Mouse (Mus musculus) ES-Bruce4 (cell line): ENCODE data around the gene Tmem120b. TPM values are rescaled to one million over a fixed set of nuclear protein-coding genes. Genes with fewer than 3 reads are reported as not detected.
A peak's percentile ranks its signal among the peaks of the same experiment; 100 is the strongest.

ENCODE experiments used
- H3K27ac ChIP-seq: 2 replicates; pipeline ENCODE4 v1.5.1; 2012; ENCODE audit warnings: low read length, inconsistent platforms; ENCODE audit not compliant: insufficient read depth
- H3K27me3 ChIP-seq: 2 replicates; pipeline ENCODE4 v1.6.1; 2012; ENCODE audit warnings: mild to moderate bottlenecking, low read length, inconsistent platforms; ENCODE audit not compliant: control insufficient read depth, poor library complexity, insufficient read depth, severe bottlenecking
- H3K36me3 ChIP-seq: 2 replicates; pipeline ENCODE4 v1.6.1; 2012; ENCODE audit warnings: inconsistent platforms, mild to moderate bottlenecking, low read length, moderate library complexity; ENCODE audit not compliant: control insufficient read depth, poor library complexity, insufficient read depth, severe bottlenecking
- H3K4me1 ChIP-seq: one replicate; pipeline ENCODE4 v1.8.1; 2011; ENCODE audit warnings: low read length; ENCODE audit not compliant: control insufficient read depth, insufficient read depth
- H3K4me3 ChIP-seq: 2 replicates; pipeline ENCODE4 v1.5.1; 2011; ENCODE audit warnings: low read depth, mild to moderate bottlenecking, low read length
- H3K9ac ChIP-seq: 2 replicates; pipeline ENCODE4 v1.6.1; 2012; ENCODE audit warnings: low read depth, mild to moderate bottlenecking, inconsistent platforms; ENCODE audit not compliant: poor library complexity, severe bottlenecking
- H3K9me3 ChIP-seq: replicated peaks from 2 replicates; pipeline ENCODE4 v1.6.1; 2012; ENCODE audit warnings: mild to moderate bottlenecking, low read length, inconsistent platforms; ENCODE audit not compliant: control insufficient read depth, poor library complexity, insufficient read depth, severe bottlenecking
- CTCF ChIP-seq: IDR thresholded peaks from one replicate; pipeline ENCODE4 v1.8.1; 2011; ENCODE audit warnings: low read depth, low read length
- EP300 ChIP-seq: IDR thresholded peaks from 2 replicates; pipeline ENCODE4 v1.6.1; 2011; ENCODE audit warnings: low read depth, low read length; ENCODE audit not compliant: insufficient read depth
- POLR2A ChIP-seq: IDR thresholded peaks from one replicate; pipeline ENCODE4 v1.8.1; 2011; ENCODE audit warnings: low read length; ENCODE audit not compliant: insufficient read depth
- polyA plus RNA-seq: library from polyadenylated mRNA; stranded (reverse); fragments of >200 nt; gene quantifications from 2 replicates; pipeline ENCODE4 v1.2.4, GENCODE M21; 2011; ENCODE audit warnings: low read depth; ENCODE audit not compliant: missing spikeins, insufficient read depth, insufficient read length

Tmem120b gene
- polyA plus RNA-seq, 1 experiment, result 8.9 TPM

DNA sequence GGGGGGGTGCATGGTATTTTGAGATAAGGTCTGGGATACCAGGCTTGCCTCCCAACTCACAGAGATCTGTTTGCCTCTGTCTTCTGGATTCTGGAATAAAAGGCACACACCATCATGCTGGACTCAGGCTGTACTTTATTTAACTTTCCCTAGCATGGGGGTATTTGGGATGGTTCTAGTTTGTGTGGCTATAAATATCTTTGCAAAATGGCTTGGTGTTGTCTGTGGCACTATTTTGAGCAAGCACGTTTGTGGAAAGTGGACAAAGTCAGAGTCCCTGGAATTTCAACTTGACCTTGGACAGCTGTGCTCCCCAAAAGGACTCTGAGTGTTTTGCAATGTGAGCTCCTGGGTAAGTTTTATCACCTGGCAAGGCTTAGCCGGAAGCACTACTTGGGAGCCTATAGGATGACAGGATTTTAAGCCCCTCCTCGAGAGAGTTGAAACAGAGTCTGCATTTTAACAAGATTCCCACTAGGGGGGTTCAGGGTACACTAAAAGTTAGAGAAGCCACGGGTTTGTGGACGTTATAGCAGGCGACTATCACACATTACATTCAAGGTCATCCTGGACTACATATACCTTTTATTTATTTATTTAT is 720 bp upstream of the Tmem120b start:
- no peaks in the 10 kb centered on the region for H3K27me3 ChIP-seq
- H3K9me3 ChIP-seq, result no peaks in the 10 kb centered on the region
- 0 out of 2 replicates have a peak overlapping the region, but pooled peaks have one; percentile 27 for H3K9ac ChIP-seq
- no peaks in the 10 kb centered on the region for H3K36me3 ChIP-seq
- no peak overlapping the region for H3K4me3 ChIP-seq
- peak overlapping the region; percentile 31; the same call in 1 of the 2 replicates for H3K27ac ChIP-seq
- peaks cover 2% of the 10 kb centered on the region for H3K4me1 ChIP-seq
- TF ChIP-seq POLR2A, result no peak
- no peak for TF ChIP-seq EP300
- no peak for TF ChIP-seq CTCF

DNA sequence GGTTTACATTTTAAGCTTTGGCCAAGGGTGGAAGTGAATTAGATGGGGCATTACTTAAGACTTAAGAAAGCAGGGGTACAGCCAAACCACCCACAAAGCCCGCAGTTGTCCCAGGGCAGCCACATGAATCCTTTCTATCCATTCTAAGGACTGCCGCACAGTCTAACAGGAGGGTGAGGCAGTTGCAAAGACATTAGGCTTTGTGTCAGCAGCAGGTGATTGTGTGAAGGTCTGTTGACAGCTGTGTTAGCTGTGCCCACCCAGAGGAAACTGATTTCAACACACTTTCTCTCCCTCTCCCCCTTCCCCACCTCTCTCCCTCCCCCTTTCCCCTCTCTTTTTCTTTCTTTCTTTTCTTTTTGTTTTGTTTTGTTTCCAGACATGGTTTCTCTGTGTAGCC is 499 bp downstream of the Tmem120b start:
- Histone ChIP-seq H3K4me3 (no peak overlapping the region), H3K9me3 (no peaks in the 10 kb centered on the region), H3K36me3 (no peaks in the 10 kb centered on the region), H3K4me1 (peaks cover 2% of the 10 kb centered on the region), H3K27ac (no peak overlapping the region), H3K27me3 (no peaks in the 10 kb centered on the region), H3K9ac (no peak overlapping the region)
- TF ChIP-seq EP300 (no peak), POLR2A (no peak), CTCF (no peak)

DNA sequence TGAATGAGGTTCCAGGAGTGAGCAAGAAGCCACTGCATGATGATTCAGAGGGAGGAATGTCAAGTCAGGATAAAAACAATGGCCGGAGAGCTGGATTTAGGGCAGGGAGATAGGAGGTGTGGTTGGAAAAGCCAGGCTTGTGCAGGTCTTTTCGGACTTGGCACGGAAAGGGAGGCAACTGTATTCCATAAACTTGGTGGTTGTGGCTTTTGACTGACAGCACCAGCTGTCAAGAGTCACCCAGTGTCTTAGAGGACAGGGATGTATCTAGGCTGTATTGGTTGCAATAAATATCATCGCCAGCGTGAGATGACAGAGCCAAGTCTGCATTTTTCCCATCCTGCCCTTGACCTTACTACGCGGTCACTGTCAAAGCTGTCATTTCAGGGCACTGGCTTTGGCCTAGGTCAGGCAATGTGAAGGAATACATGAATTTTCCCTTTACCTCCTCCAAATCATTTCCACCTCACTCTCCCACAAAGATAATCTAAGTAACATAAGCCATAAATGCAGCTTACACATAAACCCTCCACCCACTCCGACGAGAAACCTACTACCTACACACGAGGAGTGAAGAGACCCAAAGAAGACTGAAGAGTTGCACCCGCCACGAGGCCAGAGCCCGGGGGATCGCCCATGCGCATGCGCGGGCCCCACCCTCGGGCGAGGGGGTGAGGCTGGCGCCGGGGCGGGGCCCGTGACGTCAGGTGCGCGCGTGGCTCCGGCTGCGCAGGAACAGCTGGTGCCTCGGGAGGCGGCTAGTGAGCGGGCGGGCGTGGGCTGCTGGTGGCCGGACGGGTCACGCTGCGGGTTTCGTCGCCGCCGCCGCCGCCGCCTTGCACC is 7.6 kb downstream of the Tmem120b start:
- TF ChIP-seq CTCF, result no peak
- 0 out of 2 replicates have a peak, but pooled peaks have one; percentile 9 for TF ChIP-seq EP300
- peak; percentile 42 for TF ChIP-seq POLR2A
- Histone ChIP-seq H3K27ac (no peak overlapping the region), H3K4me3 (peak overlapping the region; percentile 89)

DNA sequence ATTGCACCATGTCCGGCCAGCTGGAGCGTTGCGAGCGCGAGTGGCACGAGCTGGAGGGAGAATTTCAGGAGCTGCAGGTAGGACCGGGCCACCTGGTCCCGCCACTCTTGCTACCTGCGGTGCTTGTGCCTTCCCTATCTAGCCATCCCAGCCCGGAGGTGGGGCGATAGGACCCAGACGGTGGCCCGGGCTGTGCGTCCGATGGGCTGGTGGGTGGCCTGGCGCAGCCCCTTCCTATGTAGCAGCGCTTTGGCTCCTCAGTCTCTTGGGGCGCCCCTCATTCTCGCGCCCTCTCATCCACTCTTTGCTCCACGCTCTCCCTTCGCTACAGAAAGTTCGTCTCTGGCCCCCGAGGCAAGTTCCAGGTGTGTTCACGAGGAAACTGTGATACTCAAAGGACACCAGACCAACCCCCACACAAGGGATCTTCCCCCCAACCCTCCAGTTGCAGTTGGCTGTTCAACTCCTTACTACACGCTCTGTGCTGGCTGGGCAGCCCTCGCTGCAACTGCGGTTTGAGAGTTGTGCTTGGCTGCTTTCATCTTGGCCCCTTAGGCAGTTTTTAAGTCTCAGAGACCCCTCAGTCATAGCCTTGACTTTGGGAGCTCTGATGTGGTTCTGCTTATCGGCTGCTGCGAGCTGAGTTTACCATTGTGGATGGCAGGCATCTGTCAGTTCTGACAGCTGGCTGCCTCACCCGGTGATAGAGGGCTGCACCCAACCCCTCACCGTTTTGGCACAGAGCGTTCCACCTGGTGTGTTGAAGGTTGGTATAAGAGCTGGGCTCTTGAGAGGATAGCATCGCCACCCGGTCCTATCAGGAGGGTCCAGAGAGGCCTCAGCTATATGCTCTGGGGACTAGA is 8.4 kb downstream of the Tmem120b start:
- no peak overlapping the region for H3K27ac ChIP-seq
- no peaks in the 10 kb centered on the region for H3K9me3 ChIP-seq
- no peaks in the 10 kb centered on the region for H3K27me3 ChIP-seq
- no peaks in the 10 kb centered on the region for H3K36me3 ChIP-seq
- peak overlapping the region; percentile 71 for H3K9ac ChIP-seq
- no peaks in the 10 kb centered on the region for H3K4me1 ChIP-seq
- TF ChIP-seq POLR2A (no peak), CTCF (no peak), EP300 (no peak)
- H3K4me3 ChIP-seq, result peak overlapping the region; percentile 89

More for the DNA sequence above, 7.6 kb downstream of the Tmem120b start:
- Histone ChIP-seq H3K9me3 (no peaks in the 10 kb centered on the region), H3K9ac (peak overlapping the region; percentile 71), H3K36me3 (no peaks in the 10 kb centered on the region), H3K4me1 (no peaks in the 10 kb centered on the region), H3K27me3 (no peaks in the 10 kb centered on the region)

DNA sequence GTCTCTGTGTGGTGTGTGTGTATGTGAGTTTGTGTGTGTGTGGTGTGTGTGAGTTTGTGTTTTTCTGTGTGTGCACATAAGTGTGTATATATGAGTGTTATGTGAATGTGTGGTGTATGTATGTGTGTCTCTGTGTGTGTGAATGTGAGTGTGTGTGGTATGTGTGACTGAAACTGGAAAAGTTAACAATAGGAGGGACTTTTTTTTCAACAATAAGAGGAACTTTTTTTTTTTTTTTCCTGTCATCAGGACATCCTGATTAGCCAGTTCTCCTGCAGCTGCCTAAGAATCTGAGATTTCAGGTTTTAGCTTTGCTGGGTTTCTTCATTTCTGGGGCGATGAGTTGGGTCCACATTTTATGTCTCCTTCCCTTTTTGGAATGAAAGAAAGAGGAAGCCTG is 11.4 kb downstream of the Tmem120b start:
- no peaks in the 10 kb centered on the region for H3K27me3 ChIP-seq
- H3K36me3 ChIP-seq, result no peaks in the 10 kb centered on the region
- no peak overlapping the region for H3K9ac ChIP-seq
- H3K27ac ChIP-seq, result no peak overlapping the region
- TF ChIP-seq CTCF (no peak), EP300 (no peak), POLR2A (no peak)
- H3K9me3 ChIP-seq, result no peaks in the 10 kb centered on the region
- H3K4me1 ChIP-seq, result no peaks in the 10 kb centered on the region
- H3K4me3 ChIP-seq, result no peak overlapping the region
